In the genomic region with DNA sequence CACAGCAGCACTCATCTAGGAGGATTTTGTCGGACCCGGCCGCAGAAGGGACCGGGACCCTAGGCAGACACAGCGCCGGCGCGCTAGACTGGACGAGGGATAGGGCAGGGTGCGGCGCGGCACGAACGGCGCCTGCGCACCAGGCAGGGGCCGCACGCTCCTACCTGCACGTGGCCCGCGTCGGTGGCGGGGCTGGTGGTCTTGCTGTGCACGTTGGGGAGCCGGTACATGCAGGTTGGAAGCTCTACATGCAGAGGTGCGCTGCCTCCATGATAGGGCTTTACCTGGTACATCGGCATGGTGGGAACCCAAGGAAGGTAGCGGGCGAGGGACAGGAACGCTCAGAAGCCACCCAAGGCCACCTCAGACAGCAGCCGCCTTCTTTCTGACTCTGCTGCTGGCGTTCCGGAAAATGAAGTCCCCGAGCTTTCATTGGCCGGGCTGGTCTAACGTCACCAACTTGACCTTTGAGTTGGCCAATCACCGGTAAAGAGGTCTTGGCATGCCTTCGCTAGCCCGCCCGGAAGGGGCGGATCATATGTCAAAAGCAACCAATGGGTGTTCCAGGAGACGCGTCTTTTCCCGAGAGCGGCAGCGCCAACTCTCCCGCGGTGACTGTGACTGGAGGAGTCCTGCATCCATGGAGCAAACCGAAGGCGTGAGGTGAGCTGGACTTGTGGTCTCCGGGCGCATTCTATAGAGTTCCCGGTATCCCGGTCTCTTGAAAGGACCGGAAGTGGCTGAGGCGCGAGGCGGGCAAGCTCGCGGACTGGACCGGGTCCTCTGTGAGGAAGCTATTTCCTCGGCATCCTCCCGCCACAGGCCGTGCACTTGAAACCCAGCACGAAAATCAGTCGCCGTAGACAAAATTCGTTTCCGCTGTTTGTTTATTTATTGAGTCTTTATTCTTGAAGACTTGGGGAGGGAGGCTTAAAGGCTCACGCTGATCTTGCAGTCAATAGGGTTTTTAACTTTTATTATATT, we compare ENCODE assay signal across 8 mouse cellular contexts. TPM values are rescaled to one million over a fixed set of nuclear protein-coding genes. Genes with fewer than 3 reads are reported as not detected.
DNase-seq lines count a peak whose midpoint lies in the region; ATAC-seq and TF ChIP-seq lines count a peak whose summit lies in the region.

A gene (minus strand): TSS at position 431 of the 984 bp plus-strand sequence.
A gene (plus strand): TSS at position 548 of the 984 bp plus-strand sequence.

- H3K4me1 ChIP-seq in erythroblast, embryonic 14.5 days (ENCODE audit: control insufficient read depth) = peaks cover 51% of the 10 kb centered on the region
- peaks cover 19% of the 10 kb centered on the region for H3K4me1 ChIP-seq in heart, embryonic 11.5 days (ENCODE audit: control insufficient read depth, insufficient read depth, low read length)
- peaks cover 28% of the 10 kb centered on the region for H3K4me1 ChIP-seq in kidney, embryonic 16.5 days (ENCODE audit: insufficient read depth, low read length)
- H3K4me1 ChIP-seq in liver, adult 2 months (ENCODE audit: control insufficient read depth, insufficient read depth, low read length) = peaks cover 2% of the 10 kb centered on the region; the same call in 1 of the 2 replicates

- under 1% methylated on average over 69 of the region's 70 CpGs for WGBS in heart, embryonic 11.5 days (ENCODE audit: insufficient replicate concordance)
- WGBS in kidney, embryonic 16.5 days = under 1% methylated on average over 70 of the region's 70 CpGs
- under 1% methylated on average over 70 of the region's 70 CpGs for WGBS in liver, adult 2 months

- peak; percentile 99 for ATAC-seq in heart, embryonic 11.5 days (replicated peaks; ENCODE audit: insufficient number of reproducible peaks, low FRiP score, low TSS enrichment)
- ATAC-seq in kidney, embryonic 16.5 days (ENCODE audit: low FRiP score, low TSS enrichment) = peak; percentile 99

- no peak; the same call in none of the 2 replicates for TF ChIP-seq POLR2A in brain, embryonic 14.5 days (IDR thresholded peaks at IDR 0.05; ENCODE audit: borderline replicate concordance, extremely low read depth, insufficient read depth, insufficient read length, poor library complexity, severe bottlenecking)
- TF ChIP-seq POLR2A in liver, adult 2 months (IDR thresholded peaks at IDR 0.05; ENCODE audit: extremely low read depth, insufficient read depth, low read length) = no peak
- peak; percentile 82 for TF ChIP-seq POLR2A in myocyte (IDR thresholded peaks at IDR 0.05; ENCODE audit: insufficient read length, low read depth)

- H3ac ChIP-seq in C2C12 (ENCODE audit: control insufficient read depth, insufficient read length, low read depth) (peak within 1 kb of the TSS; percentile 77), myocyte (ENCODE audit: control insufficient read depth, insufficient read length) (peak within 1 kb of the TSS; percentile 36)

- H3K27ac ChIP-seq in heart, embryonic 11.5 days (ENCODE audit: low read depth, low read length) = peak within 1 kb of the TSS; percentile 84
- peak within 1 kb of the TSS; percentile 91 for H3K27ac ChIP-seq in kidney, embryonic 16.5 days (ENCODE audit: low read length)
- H3K27ac ChIP-seq in liver, adult 2 months (replicated peaks; ENCODE audit: insufficient read depth, low read depth, low read length) = peak within 1 kb of the TSS; percentile 40

- DNase-seq in brain, embryonic 14.5 days (ENCODE audit: low read depth) = peak; percentile 100
- peak; percentile 96 for DNase-seq in liver, adult 2 months (ENCODE audit: extremely low read depth, low read depth, low spot score)
- DNase-seq in splenic B cell, adult 2 months (ENCODE audit: low read depth, low spot score) = peak; percentile 96

- H3K79me2 ChIP-seq in C2C12 (ENCODE audit: control insufficient read depth, insufficient read depth) = peaks cover 95% of the 10 kb centered on the region
- peaks cover 5% of the 10 kb centered on the region; the same call in 1 of the 2 replicates for H3K79me2 ChIP-seq in liver, adult 2 months (ENCODE audit: control insufficient read depth, insufficient read depth, low read length)
- peaks cover 26% of the 10 kb centered on the region for H3K79me2 ChIP-seq in myocyte (ENCODE audit: control insufficient read depth, insufficient read depth)

- H3K4me2 ChIP-seq in heart, embryonic 11.5 days = peak within 1 kb of the TSS; percentile 80
- peak within 1 kb of the TSS; percentile 87 for H3K4me2 ChIP-seq in kidney, embryonic 16.5 days (replicated peaks; ENCODE audit: low read depth, low read length)
- peak within 1 kb of the TSS; percentile 83 for H3K4me2 ChIP-seq in myocyte (ENCODE audit: low read depth)

- H3K27me3 ChIP-seq in C2C12 (ENCODE audit: control insufficient read depth, insufficient read depth, insufficient read length) (no peaks in the 10 kb centered on the region), myocyte (ENCODE audit: control insufficient read depth, insufficient read depth, insufficient read length) (no peaks in the 10 kb centered on the region)
- H3K27me3 ChIP-seq in erythroblast, embryonic 14.5 days (ENCODE audit: control insufficient read depth) = no peaks in the 10 kb centered on the region
- no peaks in the 10 kb centered on the region for H3K27me3 ChIP-seq in heart, embryonic 11.5 days (ENCODE audit: control insufficient read depth, insufficient read depth, low read length)
- no peaks in the 10 kb centered on the region for H3K27me3 ChIP-seq in kidney, embryonic 16.5 days (ENCODE audit: insufficient read depth, low read length)
- no peaks in the 10 kb centered on the region for H3K27me3 ChIP-seq in liver, adult 2 months (ENCODE audit: control insufficient read depth, insufficient read depth, low read length)
- H3K27me3 ChIP-seq in splenic B cell, adult 2 months (ENCODE audit: control insufficient read depth, insufficient read depth, low read length, poor library complexity, severe bottlenecking) = no peaks in the 10 kb centered on the region

- peaks cover 53% of the 10 kb centered on the region for H3K79me3 ChIP-seq in C2C12 (ENCODE audit: low read depth)

- H3K36me3 ChIP-seq in C2C12 (ENCODE audit: control insufficient read depth, insufficient read depth) (peaks cover 44% of the 10 kb centered on the region), myocyte (ENCODE audit: control insufficient read depth, insufficient read depth) (peaks cover 1% of the 10 kb centered on the region)
- peaks cover 65% of the 10 kb centered on the region for H3K36me3 ChIP-seq in erythroblast, embryonic 14.5 days (ENCODE audit: control insufficient read depth)
- H3K36me3 ChIP-seq in heart, embryonic 11.5 days (ENCODE audit: control insufficient read depth, insufficient read depth, low read length) = peaks cover 9% of the 10 kb centered on the region
- peaks cover 20% of the 10 kb centered on the region for H3K36me3 ChIP-seq in kidney, embryonic 16.5 days (ENCODE audit: insufficient read depth, low read length)
- no peaks in the 10 kb centered on the region for H3K36me3 ChIP-seq in liver, adult 2 months (ENCODE audit: control insufficient read depth, insufficient read depth, low read length)
- no peaks in the 10 kb centered on the region; the same call in none of the 2 replicates for H3K36me3 ChIP-seq in splenic B cell, adult 2 months (ENCODE audit: control insufficient read depth, insufficient read depth, low read length, poor library complexity, severe bottlenecking)

- TF ChIP-seq CTCF in C2C12 (IDR thresholded peaks at IDR 0.05; ENCODE audit: control insufficient read depth, insufficient read depth, insufficient read length) = no peak
- no peak for TF ChIP-seq CTCF in brain, embryonic 14.5 days (IDR thresholded peaks at IDR 0.05; ENCODE audit: borderline replicate concordance, extremely low read depth, insufficient read depth, insufficient read length)
- no peak for TF ChIP-seq CTCF in liver, adult 2 months (IDR thresholded peaks at IDR 0.05; ENCODE audit: low read depth, low read length)

- H3K4me3 ChIP-seq in C2C12 (ENCODE audit: insufficient read depth, poor library complexity, severe bottlenecking) = peak within 1 kb of the TSS; percentile 63
- H3K4me3 ChIP-seq in erythroblast, embryonic 14.5 days (replicated peaks) = peak within 1 kb of the TSS; percentile 77
- peak within 1 kb of the TSS; percentile 69 for H3K4me3 ChIP-seq in heart, embryonic 11.5 days (ENCODE audit: low read depth, low read length)
- peak within 1 kb of the TSS; percentile 78 for H3K4me3 ChIP-seq in kidney, embryonic 16.5 days (ENCODE audit: low read length)
- H3K4me3 ChIP-seq in liver, adult 2 months (ENCODE audit: insufficient read depth, low read depth, low read length) = peak within 1 kb of the TSS; percentile 68
- H3K4me3 ChIP-seq in myocyte = peak within 1 kb of the TSS; percentile 79

- no peaks in the 10 kb centered on the region for H3K9me3 ChIP-seq in erythroblast, embryonic 14.5 days (ENCODE audit: control insufficient read depth, low read length)
- no peaks in the 10 kb centered on the region for H3K9me3 ChIP-seq in heart, embryonic 11.5 days (replicated peaks; ENCODE audit: control insufficient read depth, low read length)
- H3K9me3 ChIP-seq in kidney, embryonic 16.5 days (ENCODE audit: low read length) = no peaks in the 10 kb centered on the region

- peak within 1 kb of the TSS; percentile 76 for H3K9ac ChIP-seq in heart, embryonic 11.5 days (ENCODE audit: low read depth, low read length)
- peak within 1 kb of the TSS; percentile 77 for H3K9ac ChIP-seq in kidney, embryonic 16.5 days (replicated peaks; ENCODE audit: low read length)
- peak within 1 kb of the TSS; percentile 57 for H3K9ac ChIP-seq in liver, adult 2 months (ENCODE audit: low read depth, low read length)

TF ChIP-seq in C2C12, 6 proteins besides CTCF, POLR2A, EP300 and RAD21:
- TF ChIP-seq MAX (IDR thresholded peaks at IDR 0.05) = peak; percentile 96
- TF ChIP-seq CEBPB (IDR thresholded peaks at IDR 0.05; ENCODE audit: low read depth) = no peak

TF ChIP-seq in myocyte, 11 proteins besides CTCF, POLR2A, EP300 and RAD21 (continues in another document):
- no peak for TF ChIP-seq SRF (IDR thresholded peaks at IDR 0.05; ENCODE audit: control insufficient read depth, insufficient read length, low read depth)

RNA-seq across cellular contexts. Expression of the first gene that starts in this region (rescaled TPM):
- polyA plus RNA-seq in C2C12 (2012; fragmentation: generic; extraction: Trizol) (158 TPM), myocyte (2012; fragmentation: generic; extraction: Trizol) (109 TPM)
- 76.1 and 79.8 TPM in 2 replicates for polyA plus RNA-seq in brain, embryonic 14.5 days (2012; rRNA removed)
- polyA plus RNA-seq in erythroblast, embryonic 14.5 days (2012) = 5.4 and 6.0 TPM in 2 replicates
- 89.5 and 95.5 TPM in 2 replicates for polyA plus RNA-seq in heart, embryonic 11.5 days (2014; fragmentation: Nextera tagmentation; extraction: Ambion mirVana)
- 103 and 110 TPM in 2 replicates for polyA plus RNA-seq in kidney, embryonic 16.5 days (2015; fragmentation: Nextera tagmentation; extraction: Ambion mirVana)
- 10.3 and 12.2 TPM in 2 replicates for total RNA-seq in liver, adult 2 months (2014; rRNA removed)
- polyA plus RNA-seq in liver, adult 2 months (2012; rRNA removed) = 20.0 and 25.3 TPM in 2 replicates

RNA-seq across cellular contexts. Expression of the second gene that starts in this region (rescaled TPM):
- 7.0 TPM for polyA plus RNA-seq in C2C12 (2012; fragmentation: generic; extraction: Trizol)
- polyA plus RNA-seq in brain, embryonic 14.5 days (2012; rRNA removed) = 15.8 and 18.6 TPM in 2 replicates
- 0.28 and 0.34 TPM in 2 replicates for polyA plus RNA-seq in erythroblast, embryonic 14.5 days (2012)
- 27.4 and 27.8 TPM in 2 replicates for polyA plus RNA-seq in heart, embryonic 11.5 days (2014; fragmentation: Nextera tagmentation; extraction: Ambion mirVana)
- 26.8 and 31.9 TPM in 2 replicates for polyA plus RNA-seq in kidney, embryonic 16.5 days (2015; fragmentation: Nextera tagmentation; extraction: Ambion mirVana)
- total RNA-seq in liver, adult 2 months (2014; rRNA removed) = 2.1 and 2.5 TPM in 2 replicates
- 0.46 and 0.88 TPM in 2 replicates for polyA plus RNA-seq in liver, adult 2 months (2012; rRNA removed)
- polyA plus RNA-seq in myocyte (2012; fragmentation: generic; extraction: Trizol) = 2.5 TPM

Comparison
In these comparisons a context has a peak if more than half of its experiments do, and no peak if none do; other contexts are left out.
1. Peak in every context shown above with its lines: DNase-seq, ATAC-seq, H3K4me3 ChIP-seq and H3K27ac ChIP-seq.
2. H3K27ac ChIP-seq: peak in every context shown above with its lines; median percentile 91 in kidney, embryonic 16.5 days; 84 in heart, embryonic 11.5 days; 40 in liver, adult 2 months.